Mouse (Mus musculus) neutrophil, adult 59 days (primary cell): ENCODE measurements around the gene Golga1. TPM values are rescaled to one million over a fixed set of nuclear protein-coding genes. Genes with fewer than 3 reads are reported as not detected.

Source experiments
- total RNA-seq, 2 experiments: library from RNA; stranded (reverse); gene quantifications; 1 replicate in 1 of 2; 2 replicates in 1 of 2; pipeline ENCODE4 v1.2.4; 2023

Golga1 gene
- 10 to 100 TPM; 13.2 to 13.8 TPM for total RNA-seq

GRCm38 (mm10) chr2:39065400-39065987 lies at the start of gene Golga1:
Golga1 (minus strand) TSS chr2:39065541.

GRCm38 (mm10) chr2:39005574-39006079 lies 59.7 kb downstream of the Golga1 start, which contains the start of gene Rpl35:
Rpl35 (minus strand) TSS chr2:39005624.

GRCm38 (mm10) chr2:39004880-39005435 lies 60.4 kb downstream of the Golga1 start, which contains the start of gene Arpc5l:
Arpc5l (plus strand) TSS chr2:39005348.

DNA sequence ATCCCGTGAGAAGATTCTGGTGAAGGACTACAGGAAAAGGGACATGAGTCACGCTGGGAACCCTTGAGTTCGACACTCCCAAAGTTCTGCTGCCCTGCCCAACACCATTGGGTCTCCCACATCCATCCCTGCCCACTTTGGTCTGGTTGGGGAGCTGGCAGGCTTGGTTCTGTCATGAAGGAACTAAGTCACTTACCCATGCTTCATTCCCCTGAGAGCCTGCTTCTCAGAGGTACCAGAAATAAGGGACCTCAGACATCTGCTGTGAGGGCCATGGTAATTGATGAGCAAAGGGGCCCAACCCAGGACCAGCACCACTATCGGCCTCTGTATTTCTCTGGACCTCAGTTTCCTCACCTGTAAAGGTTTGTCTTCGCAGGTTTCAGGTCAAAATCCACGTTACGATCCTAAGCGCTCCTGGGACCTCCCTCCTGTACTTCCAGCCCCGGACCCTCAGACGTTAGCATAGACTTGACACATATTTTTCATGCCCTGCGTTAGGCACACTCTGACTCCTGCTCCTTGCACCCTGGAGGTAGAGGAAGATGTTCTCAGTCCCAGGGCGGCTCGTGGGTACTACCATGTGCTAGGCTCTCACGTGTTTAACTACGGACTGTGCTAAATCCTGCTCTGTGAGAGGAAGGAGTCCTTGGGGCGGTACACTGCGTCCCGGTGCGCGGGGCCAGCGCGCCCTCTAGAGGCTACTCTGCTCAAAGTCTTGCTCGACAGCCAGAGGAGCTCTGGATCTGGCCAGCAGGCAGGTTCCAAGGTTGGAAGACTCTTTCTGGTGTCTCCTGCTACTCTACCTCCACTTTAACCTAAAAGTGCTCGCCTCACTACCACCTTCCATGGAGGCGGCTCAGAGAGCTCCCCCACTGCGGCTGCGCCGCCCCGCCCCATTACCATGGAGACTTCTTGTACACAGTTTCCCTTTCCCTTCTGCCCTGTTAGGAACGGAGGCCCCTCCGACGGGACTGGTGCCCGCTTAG lies 67.7 kb downstream of the Golga1 start, which contains the start of gene Wdr38:
Gene Wdr38 (plus strand): TSS at position 91 of the 989 bp plus-strand sequence.

Other genes starting within 250 kb of the Golga1 start
- 1 to 10 TPM in 1 of 2 experiments, under 1 TPM in 1; 0.75 to 1.3 TPM for gene Nr6a1, start 137.9 kb downstream of the Golga1 start, total RNA-seq
- gene Olfml2a, start 133.6 kb downstream of the Golga1 start, total RNA-seq = under 1 TPM in 1 of 2 experiments, not detected in 1; 0.09 TPM
- under 1 TPM; 0.18 to 0.24 TPM for gene Wdr38, start 68.1 kb downstream of the Golga1 start, total RNA-seq
- gene Arpc5l, start 60.2 kb downstream of the Golga1 start, total RNA-seq = 10 to 100 TPM; 28.4 to 33.9 TPM
- 100 to 1,000 TPM; 260 to 308 TPM for gene Rpl35, start 59.9 kb downstream of the Golga1 start, total RNA-seq
- gene Scai, start 125.2 kb upstream of the Golga1 start, total RNA-seq = 10 to 100 TPM in 1 of 2 experiments, 1 to 10 TPM in 1; 9.9 to 12.6 TPM
- 10 to 100 TPM; 61.5 to 68.4 TPM for gene Ppp6c, start 160.9 kb upstream of the Golga1 start, total RNA-seq